Mouse (Mus musculus) mouse embryonic stem cell (cell line): Measurements from ENCODE around the gene Uri1.

Source experiments
- in situ Hi-C, 2 experiments: fragments of 300-500 bp; cut with MboI; formaldehyde crosslinking; loops; 1 replicate in 1 of 2; 3 replicates in 1 of 2; pipeline ENCODE4 v1.14.3; 2019 to 2020; ENCODE audit warnings: low sequenced_read_pairs in 2 of 2, low pct_unique_long_range_greater_than_20kb in 1 of 2, mixed read lengths in 1 of 2; ENCODE audit not compliant: unreplicated experiment in 1 of 2

The Uri1 gene

GRCm38 (mm10) chr7:37935786-37936185 is 87.6 kb downstream of the Uri1 start:
- in situ Hi-C loops: no loop called here

GRCm38 (mm10) chr7:37934770-37935182 is 88.6 kb downstream of the Uri1 start:
- in situ Hi-C loops: no loop called here

GRCm38 (mm10) chr7:37933754-37934308 is 89.5 kb downstream of the Uri1 start:
- in situ Hi-C loops: no loop called here

- in situ Hi-C loops: no loop called here
These were observed 91.7 kb downstream of the Uri1 start for GRCm38 (mm10) chr7:37931631-37932030.

GRCm38 (mm10) chr7:37929738-37930137 is 93.6 kb downstream of the Uri1 start:
- in situ Hi-C loops: no loop called here

GRCm38 (mm10) chr7:37922999-37923398 is 100.4 kb downstream of the Uri1 start:
- in situ Hi-C loops: no loop called here

GRCm38 (mm10) chr7:37921681-37922430 is 101.5 kb downstream of the Uri1 start:
- in situ Hi-C loops: no loop called here

- in situ Hi-C loops: no loop called here
These were observed 104.4 kb downstream of the Uri1 start for GRCm38 (mm10) chr7:37918926-37919325.

GRCm38 (mm10) chr7:37916762-37917439 is 106.5 kb downstream of the Uri1 start:
- in situ Hi-C loops: no loop called here

- in situ Hi-C loops: no loop called here
These were observed 111.6 kb downstream of the Uri1 start for GRCm38 (mm10) chr7:37911802-37912122.

- in situ Hi-C loops: no loop called here
These were observed 112.1 kb downstream of the Uri1 start for GRCm38 (mm10) chr7:37911114-37911801.

GRCm38 (mm10) chr7:37910161-37910560 is 113.2 kb downstream of the Uri1 start:
- in situ Hi-C loops: no loop called here
